Mouse (Mus musculus) erythroblast, embryonic 14.5 days (primary cell): ENCODE measurements around the gene Efnb2.

ENCODE experiments used
- GATA1 ChIP-seq: IDR thresholded peaks from 2 replicates; pipeline ENCODE4 v1.6.1; 2012; ENCODE audit warnings: low read length, inconsistent platforms, mixed read lengths
- TAL1 ChIP-seq: IDR thresholded peaks from 3 replicates; pipeline ENCODE4 v1.6.1; 2012; ENCODE audit warnings: low read length, inconsistent platforms, mixed read lengths

DNA sequence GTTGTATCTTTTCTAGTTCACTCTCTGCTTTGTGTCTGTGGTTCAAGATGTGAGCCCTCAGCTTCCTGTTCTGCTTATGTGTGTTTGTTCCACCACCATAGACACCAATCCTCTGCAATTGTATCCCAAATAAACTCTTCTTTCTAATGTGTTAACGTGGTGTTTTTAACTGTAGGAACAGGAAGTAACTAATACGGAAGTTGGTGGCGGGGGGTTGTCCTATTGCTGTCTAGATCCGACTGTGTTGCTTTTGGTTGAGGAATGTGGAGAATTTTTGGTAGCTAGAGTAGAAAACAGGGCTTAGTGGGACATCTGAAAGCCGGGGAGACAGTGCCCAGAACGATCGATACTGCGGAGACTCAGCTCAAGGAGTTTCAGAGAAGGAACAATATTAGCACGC is 43.8 kb upstream of the Efnb2 start:
- no peak for TF ChIP-seq GATA1
- TF ChIP-seq TAL1 = no peak
